Mouse (Mus musculus) adrenal gland, postnatal 25 days (tissue): ENCODE measurements around the gene Tet2. TPM values are rescaled to one million over a fixed set of nuclear protein-coding genes. Genes with fewer than 3 reads are reported as not detected.
A peak's percentile ranks its signal among the peaks of the same experiment; 100 is the strongest.
"Not testable (repeated sequence)": the region's sequence is repeated elsewhere in the genome, so short reads cannot be mapped to it uniquely, and the experiment has no call there.

Experiments used
- DNase-seq: peaks from one replicate; pipeline ENCODE4 v3.0.0; 2021; ENCODE audit warnings: mixed read lengths
- long read RNA-seq: library from polyadenylated mRNA; stranded (forward); transcript quantifications from one replicate; pipeline ENCODE4 v2.0.0, GENCODE M21; 2021
- total RNA-seq: library from RNA; stranded (reverse); gene quantifications from 2 replicates; pipeline ENCODE4 v1.2.3, GENCODE M21; 2021

The Tet2 gene
- 41.9 and 53.8 TPM in 2 replicates for total RNA-seq
- long read RNA-seq, partial matches to known transcripts = 1 of 9 reads
- long read RNA-seq, other reads (novel, unspliced or antisense) = 8 of 9 reads

GRCm38 (mm10) chr3:133544551-133545303, at the start of gene Tet2:
Gene Tet2, minus strand, starts transcription at chr3:133545139.
- DNase-seq = peak; percentile 71

- not testable (repeated sequence) for DNase-seq
Observed at GRCm38 (mm10) chr3:133592995-133593394, 48.1 kb upstream of the Tet2 start.

GRCm38 (mm10) chr3:133590506-133591152, 45.7 kb upstream of the Tet2 start:
- no peak for DNase-seq

- no peak for DNase-seq
Observed at GRCm38 (mm10) chr3:133585010-133585409, 40.1 kb upstream of the Tet2 start.

GRCm38 (mm10) chr3:133583411-133584025, 38.6 kb upstream of the Tet2 start:
- no peak for DNase-seq

GRCm38 (mm10) chr3:133582969-133583368, 38.0 kb upstream of the Tet2 start:
- no peak for DNase-seq

- no peak for DNase-seq
Observed at GRCm38 (mm10) chr3:133582096-133582495, 37.2 kb upstream of the Tet2 start.

GRCm38 (mm10) chr3:133581541-133581940, 36.6 kb upstream of the Tet2 start:
- DNase-seq = no peak

- no peak for DNase-seq
Observed at GRCm38 (mm10) chr3:133579671-133580070, 34.7 kb upstream of the Tet2 start.

GRCm38 (mm10) chr3:133579140-133579539, 34.2 kb upstream of the Tet2 start:
- DNase-seq = no peak

- no peak for DNase-seq
Observed at GRCm38 (mm10) chr3:133574969-133575368, 30.0 kb upstream of the Tet2 start.

GRCm38 (mm10) chr3:133571961-133572360, 27.0 kb upstream of the Tet2 start:
- no peak for DNase-seq

- DNase-seq = no peak
Observed at GRCm38 (mm10) chr3:133563503-133564205, 18.7 kb upstream of the Tet2 start.

- DNase-seq = no peak
Observed at GRCm38 (mm10) chr3:133559413-133560114, 14.6 kb upstream of the Tet2 start.

GRCm38 (mm10) chr3:133557602-133558001, 12.7 kb upstream of the Tet2 start:
- no peak for DNase-seq

- DNase-seq = no peak
Observed at GRCm38 (mm10) chr3:133557154-133557553, 12.2 kb upstream of the Tet2 start.

GRCm38 (mm10) chr3:133555378-133555777, 10.4 kb upstream of the Tet2 start:
- DNase-seq = no peak

GRCm38 (mm10) chr3:133554552-133555067, 9.7 kb upstream of the Tet2 start:
- DNase-seq = no peak

- no peak for DNase-seq
Observed at GRCm38 (mm10) chr3:133554092-133554491, 9.2 kb upstream of the Tet2 start.

- no peak for DNase-seq
Observed at GRCm38 (mm10) chr3:133551941-133552340, 7.0 kb upstream of the Tet2 start.

GRCm38 (mm10) chr3:133549385-133550170, 4.6 kb upstream of the Tet2 start:
- no peak for DNase-seq
